Mouse (Mus musculus) urinary bladder, adult 2 months (tissue): ENCODE measurements around the gene Serhl. TPM values are rescaled to one million over a fixed set of nuclear protein-coding genes. Genes with fewer than 3 reads are reported as not detected.
"Not testable (repeated sequence)": the region's sequence is repeated elsewhere in the genome, so short reads cannot be mapped to it uniquely, and the experiment has no call there.

ENCODE experiments used
- DNase-seq: peaks from one replicate; pipeline ENCODE4 v3.0.0; 2022; ENCODE audit warnings: low spot score
- polyA plus RNA-seq: library from polyadenylated mRNA; depleted of rRNA; stranded (reverse); fragments of >200 nt; gene quantifications from 2 replicates; pipeline ENCODE4 v1.2.3, GENCODE M21; 2012

The Serhl gene
- polyA plus RNA-seq, 1 experiment: 70.3 TPM

DNA sequence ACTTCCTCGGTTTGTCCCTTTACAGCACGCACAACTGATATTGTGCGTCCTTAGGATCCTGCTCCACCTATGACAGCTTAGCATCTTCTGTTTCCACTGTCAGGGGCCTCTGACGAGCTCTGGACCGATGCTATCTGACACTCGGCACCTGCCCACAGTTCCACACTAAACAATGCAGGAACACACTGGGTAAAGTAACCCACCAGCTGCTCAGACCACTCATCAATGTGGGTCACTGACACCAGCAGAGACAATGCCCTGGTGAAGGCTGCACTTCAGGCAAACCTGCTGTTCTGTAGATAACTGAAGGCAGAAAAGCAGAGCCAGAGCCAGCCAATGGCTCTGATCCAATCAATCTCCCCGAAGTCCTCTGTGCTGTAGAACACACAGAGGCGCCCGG, 37.3 kb downstream of the Serhl start:
- DNase-seq: no peak

DNA sequence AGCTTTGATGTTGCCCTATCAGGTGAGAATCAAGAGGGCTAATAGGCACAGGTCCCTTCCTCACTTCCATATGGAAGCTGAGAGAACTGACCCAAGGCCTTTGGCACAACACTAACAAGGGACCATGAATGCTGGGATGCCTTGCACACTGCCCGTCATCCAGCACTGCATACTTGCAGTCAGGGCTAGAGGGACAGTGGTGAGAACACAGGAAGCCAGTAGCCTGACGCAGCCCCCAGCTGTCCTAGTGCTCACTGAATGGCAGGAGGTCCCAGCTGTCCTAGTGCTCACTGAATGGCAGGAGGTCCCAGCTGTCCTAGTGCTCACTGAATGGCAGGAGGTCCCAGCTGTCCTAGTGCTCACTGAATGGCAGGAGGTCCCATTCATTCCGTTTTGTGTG, 37.7 kb downstream of the Serhl start:
- DNase-seq: not testable (repeated sequence)

DNA sequence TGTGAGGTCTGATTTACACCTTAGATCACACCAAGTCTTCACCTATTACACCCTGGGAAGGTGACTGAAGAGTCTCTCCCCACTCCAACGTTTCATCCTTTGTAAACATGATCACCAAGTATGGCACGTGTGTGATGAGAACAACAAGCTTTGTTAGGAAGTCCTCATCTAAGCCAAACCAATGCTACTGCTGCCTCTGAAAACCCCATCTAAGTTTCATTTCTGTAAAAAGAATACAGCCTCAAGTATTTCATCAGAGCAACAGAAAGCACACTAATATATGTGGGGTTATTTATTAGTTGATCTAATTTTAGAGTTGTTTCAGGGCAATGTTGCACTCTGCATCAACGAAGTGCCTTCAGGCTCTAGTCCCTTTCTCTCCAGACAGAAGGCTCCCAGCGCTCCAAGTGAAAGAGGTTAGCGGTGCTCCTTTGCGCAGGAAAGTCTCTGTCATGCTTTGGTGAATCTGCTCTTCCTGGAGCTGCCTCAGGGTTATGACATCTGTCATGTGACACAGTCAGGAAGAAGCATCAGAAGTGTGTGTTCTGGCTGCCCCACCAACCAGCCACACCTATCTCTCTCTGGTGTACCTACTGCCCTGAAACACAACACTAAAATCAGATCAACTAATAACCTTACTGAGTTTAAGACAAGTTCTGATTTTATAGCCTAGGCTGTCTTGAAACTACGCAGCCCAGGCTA, 40.4 kb downstream of the Serhl start:
- DNase-seq: no peak

DNA sequence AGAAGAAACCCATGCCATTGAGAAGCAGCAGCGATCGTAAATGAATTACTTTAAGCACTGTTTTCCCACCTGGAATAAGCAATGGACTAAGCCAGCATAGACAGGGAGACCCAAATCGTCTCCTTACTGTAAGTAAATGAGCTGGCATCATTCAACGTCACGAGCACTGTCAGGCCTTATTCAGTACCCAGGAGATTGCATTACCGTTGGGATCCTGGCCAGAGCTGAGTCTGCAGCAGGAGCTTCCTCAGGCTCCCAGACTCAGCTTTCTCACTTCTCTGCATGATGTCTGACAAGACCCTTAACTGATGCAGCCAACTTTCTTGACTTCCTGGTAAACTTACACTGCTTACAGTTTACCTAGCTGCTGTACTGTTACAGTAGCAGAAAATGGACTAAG, 45.4 kb downstream of the Serhl start:
- DNase-seq: no peak

DNA sequence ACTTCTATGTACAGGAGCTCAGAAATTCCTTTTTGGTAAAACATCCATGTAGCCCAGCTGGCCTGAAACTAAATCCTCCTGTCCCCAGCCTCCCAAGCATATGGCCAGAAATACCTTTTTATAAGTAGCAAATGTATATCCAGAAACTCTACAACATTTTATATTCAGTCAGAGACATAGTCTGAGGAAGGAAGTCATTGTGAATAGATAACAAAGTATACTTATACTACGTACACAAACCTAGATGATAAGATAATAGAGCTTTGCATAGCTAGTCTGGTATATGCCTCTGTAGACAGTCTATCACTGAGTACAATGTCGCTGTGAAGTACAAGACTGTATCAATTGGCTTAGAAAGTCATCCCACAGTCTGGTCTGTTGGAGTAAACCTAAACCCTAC, 46.3 kb downstream of the Serhl start:
- DNase-seq: no peak

DNA sequence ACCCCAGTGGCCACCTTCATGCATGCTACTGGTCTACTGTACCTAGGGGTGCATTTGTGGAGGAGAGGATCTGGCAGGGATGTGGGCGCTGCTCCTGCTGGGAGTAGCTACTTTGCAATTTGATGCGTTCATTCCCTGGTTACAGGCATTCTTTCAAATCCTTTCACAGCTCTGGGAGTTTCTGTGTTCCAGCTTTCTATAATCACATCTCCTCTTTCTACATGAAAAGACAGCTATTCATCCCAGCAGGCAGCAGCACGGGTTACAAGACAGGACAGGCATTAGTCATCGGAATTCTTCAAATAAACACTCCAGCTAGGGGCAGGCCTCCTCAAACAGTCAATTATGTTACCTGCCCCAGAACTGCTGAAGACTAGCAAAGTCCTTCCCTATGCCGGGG, 53.6 kb downstream of the Serhl start:
- no peak for DNase-seq

DNA sequence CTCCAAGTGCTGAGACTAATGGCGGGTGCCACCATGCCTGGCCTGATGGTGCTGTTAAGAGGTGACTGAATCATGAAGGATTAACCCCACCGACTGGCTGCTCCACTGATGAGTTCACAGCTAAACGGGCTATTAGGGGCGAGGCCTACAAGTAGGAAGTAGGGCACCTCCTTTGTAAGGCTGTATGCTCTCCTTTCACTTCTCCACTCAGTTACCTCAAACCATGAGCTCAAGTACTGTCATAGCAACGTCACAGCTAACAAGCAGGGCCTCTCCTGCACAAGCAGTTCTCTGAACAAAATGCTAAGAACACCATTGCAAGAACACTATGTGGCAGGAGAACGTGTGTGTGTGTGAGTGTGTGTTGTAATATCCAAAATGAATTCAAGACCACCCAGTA, 56.2 kb downstream of the Serhl start:
- no peak for DNase-seq

DNA sequence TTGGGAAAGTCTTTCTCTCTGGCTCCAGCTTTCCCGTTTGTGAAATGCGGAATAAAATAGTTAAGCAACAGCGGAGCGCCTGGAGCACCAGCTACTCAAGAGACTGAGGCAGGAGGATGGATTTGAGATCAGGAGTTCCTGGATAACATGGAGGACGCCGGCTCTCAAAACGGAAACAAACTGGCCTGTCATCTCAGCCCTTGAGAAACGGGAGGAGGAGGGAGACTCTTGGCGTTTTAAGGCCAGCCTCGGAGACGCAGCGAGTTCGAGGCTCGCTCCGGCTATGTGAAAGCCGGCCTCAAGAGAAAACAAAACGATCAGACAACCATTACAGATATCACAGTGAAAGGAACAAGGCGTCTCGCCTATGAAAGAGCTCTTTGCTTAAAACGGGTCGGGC, 59.1 kb downstream of the Serhl start:
- no peak for DNase-seq

DNA sequence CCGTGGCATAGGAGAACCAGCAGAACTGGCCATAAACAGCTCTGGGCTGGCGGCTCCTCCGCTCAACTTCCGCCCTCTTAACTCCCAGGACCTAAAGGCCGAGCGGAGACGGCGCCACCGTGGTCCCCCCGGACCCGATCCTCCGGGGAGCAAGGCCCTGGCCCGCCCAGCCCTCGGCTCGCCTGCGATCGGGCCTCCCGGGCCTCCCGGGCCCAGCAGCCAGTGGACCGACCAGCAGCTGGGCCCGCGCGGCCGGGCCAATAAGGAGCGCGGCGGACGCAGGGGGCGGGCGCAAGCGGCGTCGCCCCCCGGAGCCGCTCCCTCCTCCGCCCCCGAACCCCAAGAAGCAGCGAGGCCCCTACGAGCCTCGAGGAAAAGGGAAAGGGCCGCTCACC, 59.5 kb downstream of the Serhl start:
- no peak for DNase-seq

DNA sequence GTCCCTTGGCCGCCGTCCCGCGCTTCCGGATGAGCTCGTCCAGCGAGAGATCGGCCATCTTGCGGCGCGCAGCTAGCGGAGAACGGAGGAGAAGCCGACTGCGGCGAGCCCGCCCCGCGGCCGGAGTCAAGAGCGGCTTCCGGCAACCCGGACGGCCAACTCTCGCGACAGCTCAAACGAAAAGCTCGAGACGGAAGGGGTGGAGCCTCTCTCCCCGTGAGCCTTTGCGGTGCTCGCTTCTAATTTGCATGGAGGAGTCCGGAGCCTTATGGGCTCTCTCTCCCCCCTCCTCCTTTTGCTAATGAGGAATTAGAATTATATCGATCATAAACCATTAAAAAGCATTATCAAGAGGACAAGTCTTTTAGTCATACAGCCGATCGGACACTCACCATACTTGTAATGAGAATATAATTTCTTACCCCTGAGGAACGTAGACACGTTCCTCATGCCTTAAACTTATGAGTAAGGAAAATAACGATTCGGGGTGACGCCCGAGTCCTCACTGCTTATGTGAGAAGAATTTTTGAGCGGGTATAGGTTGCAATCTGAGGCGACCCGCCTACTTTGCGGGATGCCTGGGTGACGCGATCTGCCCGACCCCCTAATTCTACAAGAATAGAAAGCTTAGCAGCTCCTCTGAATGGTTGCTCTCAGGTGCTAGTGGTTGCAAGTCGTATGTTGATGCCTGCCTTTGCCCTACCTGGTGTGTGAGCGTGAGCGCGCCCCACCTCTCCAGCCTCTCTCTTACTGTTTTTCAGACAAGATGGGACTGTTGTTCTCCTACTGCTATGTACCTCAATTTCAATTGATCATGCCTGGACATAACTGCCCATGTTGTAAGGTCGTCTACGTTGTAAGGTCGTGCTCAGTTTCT, 60.1 kb downstream of the Serhl start, which contains the start of gene Poldip3:
Poldip3 (minus strand) TSS at position 189 of the 877 bp plus-strand sequence.
- peak; percentile 98 for DNase-seq

DNA sequence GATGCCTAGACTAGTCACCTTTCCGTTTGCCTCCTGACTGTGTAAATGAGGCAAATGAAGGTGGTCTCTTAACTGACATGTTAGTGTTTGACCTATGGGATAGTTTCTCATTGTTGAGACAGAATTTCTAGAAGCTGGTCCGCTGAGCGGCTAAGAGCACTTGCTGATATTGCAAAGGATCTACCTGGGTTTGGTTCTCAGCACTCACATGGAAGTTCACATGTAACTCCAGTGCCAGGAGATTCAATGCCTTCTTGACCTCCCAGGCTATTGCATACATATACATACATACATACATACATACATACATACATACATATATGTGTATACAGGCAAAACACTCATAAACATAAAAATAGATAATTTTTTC, 60.8 kb downstream of the Serhl start:
- DNase-seq: no peak

DNA sequence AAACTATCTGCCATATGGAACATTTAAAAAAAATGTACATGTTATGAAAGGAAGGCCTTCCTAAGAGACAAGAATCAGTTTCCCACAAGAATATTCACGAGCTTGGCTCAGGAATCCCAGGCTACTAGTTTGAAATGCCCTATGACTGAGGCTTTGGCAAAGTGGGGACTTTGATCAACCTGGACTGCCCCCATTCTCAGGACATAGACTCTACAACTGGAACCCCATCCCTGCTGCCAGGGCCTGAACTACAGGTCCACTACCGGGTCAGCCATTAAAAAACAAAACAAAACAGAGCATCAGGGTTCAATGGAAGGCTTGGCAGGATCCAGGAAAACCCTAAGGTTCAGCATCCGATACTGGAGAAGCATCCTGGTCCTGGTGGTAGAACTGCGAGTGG, 61.4 kb downstream of the Serhl start:
- no peak for DNase-seq

DNA sequence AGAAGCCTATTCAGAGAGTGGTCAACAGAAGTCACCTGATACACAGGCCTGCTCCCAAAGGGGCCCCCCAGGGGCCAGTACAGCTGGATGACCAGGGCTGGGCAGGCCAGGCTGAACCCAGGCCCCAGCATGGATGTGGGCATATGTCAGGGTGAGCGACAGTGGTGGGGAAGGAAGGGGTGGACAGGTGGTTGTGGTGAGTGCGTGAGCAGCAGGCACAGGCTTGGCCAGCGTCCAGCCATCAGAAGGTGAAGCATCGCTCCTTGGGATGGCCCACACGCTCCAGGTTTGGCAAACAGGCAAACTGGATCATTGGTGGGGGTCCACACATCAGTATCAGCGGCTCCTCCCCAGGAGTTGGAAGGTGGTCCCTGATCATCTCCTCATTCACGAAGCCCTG, 65.0 kb downstream of the Serhl start:
- no peak for DNase-seq

DNA sequence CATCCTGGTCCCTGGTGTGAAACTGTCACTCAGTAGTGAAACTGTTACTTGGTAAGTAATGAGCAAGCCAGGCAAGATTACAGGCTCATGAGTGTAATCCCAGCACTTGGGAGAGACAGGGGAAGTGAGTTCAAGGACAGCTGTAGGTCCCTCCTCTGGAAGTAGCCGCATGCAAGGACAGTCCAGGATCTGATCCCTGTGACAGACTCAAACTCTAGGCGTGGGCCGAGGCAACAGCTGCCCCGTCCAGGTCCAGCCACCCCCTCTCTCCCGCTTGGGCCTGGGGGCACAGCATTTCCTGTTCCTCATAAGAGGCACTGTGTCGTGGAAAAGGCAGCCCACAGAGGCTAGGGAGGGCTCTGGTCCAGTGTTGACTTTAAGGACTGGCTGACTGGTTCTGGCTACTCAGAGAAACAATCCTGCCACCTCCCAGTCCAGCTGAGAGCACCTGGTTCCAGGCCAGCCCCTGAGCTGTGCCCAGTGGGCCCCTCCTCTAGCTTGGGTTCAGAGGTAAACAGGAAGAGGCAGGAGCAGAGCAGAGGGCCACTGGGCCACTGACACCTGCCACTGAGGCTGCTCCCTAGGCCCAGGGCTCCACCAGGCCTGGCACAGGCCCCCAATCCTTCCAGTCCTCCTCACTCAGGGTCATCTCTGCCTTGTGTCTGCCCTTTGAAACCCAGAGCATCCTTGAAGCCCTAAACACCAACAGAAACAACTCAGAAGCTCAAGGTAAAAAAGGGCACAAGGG, 66.5 kb downstream of the Serhl start:
- no peak for DNase-seq

DNA sequence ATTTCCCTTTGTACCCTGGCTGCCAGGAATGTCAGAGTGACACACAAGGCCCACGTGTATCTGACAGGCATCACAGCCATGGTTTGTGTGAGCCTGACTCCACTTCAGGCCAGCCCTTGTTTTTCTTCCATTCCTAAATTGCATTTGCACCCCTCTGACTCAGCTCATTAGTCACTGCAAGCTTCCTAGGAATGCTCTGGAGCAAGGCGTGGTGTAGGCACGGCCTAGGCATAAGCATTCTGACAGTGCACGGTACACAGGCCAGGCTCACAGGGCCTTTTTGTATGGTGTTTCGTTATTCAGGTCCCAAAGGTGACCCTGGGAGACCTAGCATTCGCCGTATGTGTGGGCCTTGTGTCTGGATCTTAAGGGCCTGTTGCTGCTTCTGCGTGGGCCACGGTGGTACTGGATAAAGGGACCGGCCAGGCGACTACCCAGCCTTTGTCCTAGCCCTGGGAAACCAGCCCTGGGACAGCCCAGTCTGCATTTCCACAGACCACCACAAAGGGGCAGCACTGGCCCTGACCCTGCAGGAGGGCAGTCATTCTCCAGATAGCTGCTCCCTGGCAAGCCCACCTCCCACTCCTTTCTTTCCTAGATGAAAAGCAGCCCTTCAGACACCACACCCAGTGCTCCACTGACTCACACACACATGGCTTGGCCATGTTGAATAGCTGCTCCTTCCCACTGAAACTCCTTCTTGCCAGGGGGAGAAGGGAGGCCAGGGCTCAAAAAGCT, 67.8 kb downstream of the Serhl start:
- DNase-seq: no peak

DNA sequence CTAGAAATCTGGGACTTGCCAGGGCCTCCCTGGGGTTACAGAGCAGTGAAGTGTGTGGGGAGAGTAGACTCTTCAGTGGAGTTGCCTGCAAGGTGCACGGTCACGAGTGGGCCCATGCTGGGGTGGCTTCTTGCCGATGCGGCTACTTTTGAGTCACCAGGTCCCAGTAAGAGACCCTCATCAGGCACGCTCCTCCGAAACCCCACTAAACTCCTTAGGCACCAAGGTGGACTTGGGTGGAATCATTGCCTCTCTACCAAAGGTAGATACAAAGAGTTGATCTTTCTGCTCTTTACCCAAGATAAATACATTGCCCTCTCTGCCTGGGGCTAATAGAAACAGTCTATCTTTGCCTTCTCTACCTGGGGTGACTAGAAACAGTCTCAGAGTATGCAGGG, 68.4 kb downstream of the Serhl start:
- no peak for DNase-seq

DNA sequence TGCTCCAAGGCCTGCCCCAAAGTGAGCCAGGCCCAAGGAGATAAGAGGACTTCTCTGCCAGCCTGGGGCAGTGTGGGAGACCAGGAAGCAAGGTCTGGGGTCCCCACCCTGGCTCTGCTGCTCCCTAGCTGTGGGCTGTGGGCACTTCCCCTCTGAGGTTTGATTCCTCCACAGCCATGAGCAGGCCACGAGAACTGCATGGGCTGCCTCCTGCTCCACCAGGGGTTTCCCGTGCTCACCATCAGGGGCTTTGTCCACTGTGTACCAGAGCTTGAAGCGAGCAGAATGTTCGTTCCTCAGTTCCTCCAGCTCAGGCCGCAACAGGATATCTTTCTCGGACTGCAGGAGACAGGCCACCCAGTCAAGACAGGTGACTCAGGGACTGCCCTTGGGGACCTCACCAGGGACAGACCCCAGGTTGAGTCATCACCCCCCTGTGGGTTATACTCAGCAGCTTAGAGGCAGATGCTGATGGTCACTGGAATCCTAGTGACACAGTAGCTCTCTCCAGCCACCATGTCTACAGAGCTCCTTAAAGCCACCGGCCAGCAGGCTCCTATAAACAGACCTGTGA, 69.4 kb downstream of the Serhl start:
- DNase-seq: no peak

DNA sequence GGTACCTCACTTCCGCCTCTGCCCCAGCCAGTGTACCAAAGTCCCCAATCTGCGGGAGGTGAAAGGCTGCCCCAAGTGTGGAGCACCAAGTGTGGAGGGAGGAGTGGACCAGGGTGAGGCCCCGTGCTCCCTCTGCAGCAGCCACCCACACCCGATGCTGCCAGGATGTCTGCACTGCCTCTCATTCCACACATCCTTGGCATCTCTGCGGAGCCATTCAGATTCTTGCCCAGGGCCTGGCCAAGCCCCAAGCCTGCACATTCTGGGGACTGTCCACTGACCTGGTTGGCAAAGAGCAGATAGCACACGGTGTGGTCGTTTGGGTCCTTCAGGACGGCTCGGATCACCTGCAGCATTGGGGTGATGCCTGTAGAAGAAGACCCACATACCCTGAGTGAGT, 70.5 kb downstream of the Serhl start:
- no peak for DNase-seq

DNA sequence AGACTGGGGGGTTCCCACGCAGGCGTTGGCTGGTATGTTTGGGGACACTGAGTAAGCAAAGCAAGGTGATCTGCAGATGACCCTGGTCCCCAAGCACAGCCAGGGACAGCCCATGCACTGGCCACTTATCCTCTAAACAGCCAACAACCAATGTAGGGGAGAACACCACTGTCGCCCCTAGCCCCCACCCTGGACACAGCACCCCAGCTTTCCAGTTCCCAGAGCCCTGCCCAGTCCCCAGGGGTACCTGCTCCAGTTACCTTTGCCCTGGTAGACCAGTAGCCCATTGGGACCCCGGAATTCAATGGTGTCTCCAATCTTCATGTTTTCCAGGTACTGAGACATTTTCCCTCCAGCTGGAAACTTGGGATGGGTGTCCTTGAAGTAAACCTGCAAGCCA, 71.3 kb downstream of the Serhl start:
- no peak for DNase-seq

DNA sequence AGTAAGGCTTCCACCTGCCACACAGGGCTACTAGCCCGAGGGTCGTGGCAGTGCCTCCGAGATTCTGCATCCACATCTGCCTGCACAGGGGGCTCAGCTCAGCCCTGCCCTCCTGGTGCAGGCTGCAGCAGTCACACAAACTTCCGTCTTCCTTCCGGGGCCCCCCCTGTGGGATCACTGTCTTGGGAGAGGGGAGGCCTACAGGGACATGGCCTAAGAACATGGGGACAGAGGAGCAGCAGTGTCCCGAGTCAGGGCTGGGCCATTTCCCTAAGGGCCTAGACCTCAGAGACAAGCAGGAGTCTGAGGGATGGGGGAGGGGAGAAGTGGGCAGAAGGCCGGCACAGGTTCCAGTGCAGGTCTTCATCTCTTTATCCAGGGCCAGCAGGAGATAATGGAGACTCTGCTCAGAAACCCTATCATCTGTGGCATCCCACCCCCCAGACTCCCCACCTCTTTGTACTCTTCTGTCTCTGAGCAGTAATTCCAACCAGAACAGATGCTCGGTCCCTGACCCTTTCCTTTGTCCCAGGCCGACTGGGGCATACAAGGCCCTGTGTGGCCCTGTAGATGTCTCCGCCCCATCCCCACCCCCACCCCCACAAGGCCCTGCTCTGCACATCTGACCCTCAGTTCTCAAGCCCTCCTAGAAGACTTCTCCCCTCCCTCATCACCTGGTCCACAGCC, 71.9 kb downstream of the Serhl start:
- DNase-seq: no peak

DNA sequence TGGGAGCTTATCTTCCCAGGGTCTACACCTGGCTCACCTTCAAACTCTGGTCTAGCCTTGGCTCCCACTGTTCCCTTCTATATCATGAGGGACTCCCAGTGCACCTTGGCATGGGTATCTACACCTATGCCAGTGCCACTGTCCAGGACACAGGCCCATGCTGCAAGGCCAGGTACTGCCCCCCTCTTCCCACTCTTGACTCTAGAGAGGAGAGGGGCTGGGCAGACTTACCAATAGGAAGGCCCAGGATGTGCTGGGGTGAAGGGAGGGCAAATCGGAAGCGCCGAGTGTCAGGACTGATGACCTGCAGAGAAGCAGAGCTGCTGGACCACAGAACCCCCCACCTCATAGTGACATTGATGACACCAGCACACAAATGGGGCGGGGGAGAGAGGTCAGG, 72.7 kb downstream of the Serhl start:
- no peak for DNase-seq
